Mouse (Mus musculus) E14TG2a.4 (cell line): ENCODE data around the gene Fbxl5.

Experiments used
- CTCF ChIP-seq: conservative IDR thresholded peaks from 2 replicates; pipeline ENCODE4 v1.5.1; 2014; ENCODE audit warnings: low read length
- NANOG ChIP-seq: IDR thresholded peaks from 2 replicates; pipeline ENCODE4 v1.6.1; 2014; ENCODE audit warnings: borderline replicate concordance, low read length, mixed read lengths
- POU5F1 ChIP-seq: IDR thresholded peaks from 2 replicates; pipeline ENCODE4 v1.6.1; 2014; ENCODE audit warnings: low read length, borderline replicate concordance

DNA sequence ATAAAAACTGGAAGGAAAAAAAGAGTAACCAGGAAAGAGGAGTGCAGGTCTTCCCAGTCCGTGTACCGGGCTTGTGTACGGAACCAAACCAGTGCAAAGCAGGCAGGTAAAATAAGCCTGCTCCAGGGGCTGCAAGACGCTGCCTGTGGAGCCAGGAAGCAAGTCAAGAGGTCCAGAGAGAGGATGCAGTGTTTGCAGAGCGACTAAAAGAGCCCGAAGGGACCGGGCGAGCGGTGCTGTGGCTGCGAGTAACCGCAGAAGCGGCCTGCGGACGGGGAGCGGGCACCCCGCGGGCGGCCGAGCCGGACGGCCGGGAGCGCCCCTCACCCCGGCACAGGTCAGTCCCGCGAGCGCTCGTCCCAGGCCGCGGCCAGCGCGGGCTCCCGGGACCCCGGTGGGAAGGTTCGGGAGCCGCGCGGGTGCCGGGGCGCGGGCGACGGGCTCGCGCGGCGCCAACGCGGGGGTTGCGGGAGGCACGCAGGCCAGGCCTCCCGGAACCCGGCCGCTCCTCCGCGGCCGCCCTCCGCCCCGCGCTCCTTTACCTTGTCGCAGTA, 39.9 kb downstream of the Fbxl5 start:
- no peak for TF ChIP-seq POU5F1
- TF ChIP-seq CTCF = no peak
- no peak for TF ChIP-seq NANOG
